Mouse (Mus musculus) layer of hippocampus, postnatal 14 days (tissue): ENCODE data around the gene Rcl1. TPM values are rescaled to one million over a fixed set of nuclear protein-coding genes. Genes with fewer than 3 reads are reported as not detected.

Experiments used
- DNase-seq, 2 experiments: peaks; one replicate each; pipeline ENCODE4 v3.0.0; 2021 to 2022; ENCODE audit warnings: low spot score in 2 of 2, mixed read lengths in 1 of 2
- microRNA-seq, 2 experiments: library from miRNA; unstranded; fragments of <30 nt; microRNA quantifications; one replicate each; pipeline ENCODE4 v1.2.0; 2021
- total RNA-seq, 2 experiments: library from RNA; stranded (reverse); gene quantifications; 2 replicates each; pipeline ENCODE4 v1.2.3; 2021

Gene Rcl1
- total RNA-seq, 2 experiments from 2014 or later: 15.1 to 15.2 TPM

GRCm38 (mm10) chr19:29146820-29147219 lies 45.6 kb downstream of the Rcl1 start:
- no peak for DNase-seq

- DNase-seq: no peak
Measured at GRCm38 (mm10) chr19:29149583-29149982, 48.4 kb downstream of the Rcl1 start.

DNA sequence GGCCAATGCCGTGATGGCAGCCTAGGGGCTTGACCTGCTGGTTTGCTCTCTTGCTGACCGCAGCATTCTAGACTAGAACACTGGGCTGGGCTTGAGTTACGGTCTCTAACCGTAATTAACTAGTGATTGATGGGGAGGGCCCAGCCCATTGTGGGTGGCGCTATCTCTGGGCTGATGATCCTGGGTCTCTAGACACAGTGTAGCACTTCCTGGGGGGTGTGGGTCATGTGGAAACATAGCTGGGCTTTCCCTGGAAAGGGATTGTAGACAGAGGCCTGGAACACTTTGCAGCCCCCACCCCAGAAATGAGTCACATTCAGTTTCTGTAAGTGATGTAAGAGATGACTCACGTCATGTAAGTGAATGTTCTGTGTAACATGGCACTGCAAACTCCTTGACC lies 48.9 kb downstream of the Rcl1 start:
- no peak for DNase-seq

DNA sequence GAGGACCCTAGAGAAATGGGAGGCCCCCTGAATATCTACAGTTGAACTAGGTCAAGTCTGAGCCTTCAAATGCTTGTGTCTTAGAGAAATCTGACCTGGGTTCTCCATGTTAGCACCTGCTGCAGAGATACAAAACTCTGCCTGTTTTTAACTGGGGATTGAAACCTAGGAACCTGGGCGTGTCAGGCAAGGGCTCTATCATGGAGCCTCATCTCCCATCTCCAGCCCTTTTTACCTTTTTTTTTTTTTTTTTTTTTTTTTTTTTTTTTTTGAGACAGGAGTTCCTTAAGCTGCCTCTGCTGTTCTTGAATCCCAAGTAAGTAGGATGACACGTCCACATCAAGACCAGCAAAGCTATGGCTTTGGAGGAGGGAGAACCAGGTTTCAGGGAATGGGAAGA lies 50.3 kb downstream of the Rcl1 start:
- no peak for DNase-seq

- DNase-seq: no peak
Measured at GRCm38 (mm10) chr19:29155552-29155951, 54.4 kb downstream of the Rcl1 start.

GRCm38 (mm10) chr19:29156417-29156816 lies 55.2 kb downstream of the Rcl1 start:
- no peak for DNase-seq

DNA sequence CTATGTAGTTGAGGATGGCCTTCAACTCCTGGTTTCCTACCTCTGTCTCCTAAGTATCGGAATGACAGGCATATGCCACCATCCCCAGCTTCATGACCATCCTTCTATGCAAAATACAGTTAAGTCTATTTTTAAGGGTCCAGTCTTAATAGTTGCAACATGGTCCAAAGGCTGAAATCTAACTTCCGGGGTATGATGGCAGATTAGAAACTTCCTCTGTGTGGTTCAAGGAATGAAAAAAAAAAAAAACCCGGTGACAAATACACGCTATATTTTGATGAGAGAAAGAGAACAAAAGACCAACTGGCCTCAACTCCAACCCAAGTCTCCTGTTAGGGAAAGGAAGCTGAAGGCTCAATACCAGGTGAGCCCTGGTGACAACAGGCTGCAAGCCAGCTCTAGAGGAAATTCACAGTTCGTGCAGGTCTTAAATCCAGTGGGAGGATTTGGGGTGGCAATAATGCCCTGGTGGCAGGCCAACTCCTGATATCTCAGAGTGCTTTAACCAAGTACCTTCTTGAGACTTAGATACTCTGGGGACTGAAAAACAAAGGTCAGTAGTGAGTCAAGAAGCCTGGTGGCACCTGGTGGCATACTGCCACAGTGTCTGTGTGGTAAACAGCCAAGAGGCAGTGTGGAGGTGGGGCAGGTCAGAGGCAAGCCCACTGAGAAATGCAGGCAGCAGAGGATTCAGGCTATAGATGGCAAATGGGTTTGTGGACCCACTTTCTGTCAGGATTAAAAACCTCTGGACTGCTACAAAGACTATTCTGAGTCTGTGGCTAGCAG lies 56.7 kb downstream of the Rcl1 start:
- no peak for DNase-seq

DNA sequence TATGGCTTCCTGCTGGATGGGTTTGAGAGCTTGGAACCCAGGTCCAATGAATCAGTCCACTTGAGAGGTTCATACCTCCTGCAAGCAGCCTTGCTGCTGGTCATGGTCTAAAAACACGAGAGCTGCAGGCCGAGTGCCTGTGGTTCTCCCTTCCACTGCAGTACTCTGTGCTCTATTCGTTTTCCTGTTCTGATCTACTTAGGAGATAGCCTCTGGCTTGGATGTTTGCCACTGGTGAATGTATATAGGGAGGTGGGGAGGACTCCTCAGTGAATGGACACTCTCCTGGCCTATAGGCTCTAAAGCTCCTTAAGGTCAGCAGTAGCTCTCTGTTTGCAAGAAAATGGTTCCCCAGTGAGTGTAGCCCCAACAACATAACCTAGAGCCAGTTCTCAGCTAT lies 57.3 kb downstream of the Rcl1 start:
- DNase-seq: no peak

DNA sequence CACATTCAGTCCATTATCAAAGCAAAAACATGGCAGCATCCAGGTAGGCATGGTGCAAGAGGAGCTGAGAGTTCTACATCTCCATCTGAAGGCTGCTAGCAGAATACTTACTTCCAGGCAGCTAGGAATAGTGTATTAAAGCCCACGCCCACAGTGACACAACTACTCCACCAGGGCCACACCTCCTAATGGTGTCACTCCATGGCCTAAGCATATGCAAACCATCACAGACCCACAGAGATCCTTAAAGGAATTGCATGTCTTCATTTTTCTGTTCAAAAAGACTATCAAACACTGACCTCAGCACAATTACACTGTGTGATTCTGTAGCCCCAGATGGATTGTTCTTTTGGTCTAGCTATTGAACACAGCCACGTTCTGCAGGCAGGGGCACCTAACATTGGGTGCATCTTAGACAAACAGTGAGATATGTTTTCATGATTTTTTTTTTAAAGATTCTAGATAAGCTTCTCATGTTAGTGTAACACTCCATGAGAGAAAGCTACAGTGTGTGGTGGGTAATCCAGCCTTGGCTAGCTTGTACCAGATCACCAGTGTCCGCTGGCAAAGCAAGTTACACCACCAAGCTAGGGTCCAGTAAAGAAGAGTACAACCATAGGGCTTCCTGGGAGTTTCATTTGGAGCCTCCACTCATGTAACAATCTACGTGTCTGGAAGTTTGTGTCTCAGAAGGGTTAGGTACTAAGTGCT lies 62.8 kb downstream of the Rcl1 start:
- no peak for DNase-seq

DNA sequence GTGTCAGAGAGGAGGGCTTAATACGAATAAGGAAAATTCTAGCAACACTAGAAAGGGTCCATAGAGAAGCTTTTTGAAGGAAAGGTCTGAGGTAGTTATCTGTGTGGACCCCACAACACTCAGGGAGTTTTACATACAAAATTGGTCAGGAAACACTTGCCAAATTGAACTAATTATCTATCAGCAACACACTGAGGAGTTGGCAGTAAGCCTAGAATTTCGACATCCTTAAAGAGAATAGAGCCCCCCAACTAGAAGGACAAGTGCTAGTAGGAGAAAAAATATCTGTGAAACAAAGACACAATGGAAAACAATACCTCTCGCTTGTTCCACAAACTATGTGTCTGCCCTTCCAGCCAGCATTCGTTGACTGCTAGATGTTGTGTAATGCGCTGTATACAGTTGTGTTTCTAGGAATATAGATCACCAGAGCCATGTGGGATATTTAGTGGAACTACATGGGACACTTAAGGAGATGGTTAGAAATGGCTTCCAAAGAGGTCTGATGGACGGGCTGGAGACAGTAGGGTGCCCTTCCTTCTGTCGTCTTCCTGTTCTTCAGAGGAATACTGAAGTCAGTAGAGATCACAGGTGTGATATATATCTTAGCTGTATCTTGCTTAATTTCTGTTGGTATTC lies 63.5 kb downstream of the Rcl1 start:
- no peak for DNase-seq

- DNase-seq: no peak
Measured at GRCm38 (mm10) chr19:29167938-29168337, 66.8 kb downstream of the Rcl1 start.

DNA sequence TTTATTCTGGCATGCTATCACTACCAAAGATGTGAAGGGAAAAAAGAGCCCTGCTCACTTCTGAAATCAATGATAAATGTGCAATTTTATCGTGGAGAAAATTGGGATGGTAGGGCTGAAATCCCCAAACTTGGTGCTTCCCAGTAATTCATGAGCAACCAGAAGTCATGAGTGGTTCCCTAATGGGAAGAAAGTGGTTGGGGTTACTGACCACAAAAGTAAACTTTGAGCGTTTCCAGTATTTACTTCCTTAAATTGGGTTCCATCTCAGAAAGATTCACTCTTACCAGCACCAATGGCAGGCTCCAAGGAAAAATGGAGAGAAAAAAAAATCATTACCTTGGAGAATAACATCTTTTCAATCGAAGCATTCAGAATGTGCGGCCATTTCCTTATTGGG lies 79.2 kb downstream of the Rcl1 start:
- no peak for DNase-seq

DNA sequence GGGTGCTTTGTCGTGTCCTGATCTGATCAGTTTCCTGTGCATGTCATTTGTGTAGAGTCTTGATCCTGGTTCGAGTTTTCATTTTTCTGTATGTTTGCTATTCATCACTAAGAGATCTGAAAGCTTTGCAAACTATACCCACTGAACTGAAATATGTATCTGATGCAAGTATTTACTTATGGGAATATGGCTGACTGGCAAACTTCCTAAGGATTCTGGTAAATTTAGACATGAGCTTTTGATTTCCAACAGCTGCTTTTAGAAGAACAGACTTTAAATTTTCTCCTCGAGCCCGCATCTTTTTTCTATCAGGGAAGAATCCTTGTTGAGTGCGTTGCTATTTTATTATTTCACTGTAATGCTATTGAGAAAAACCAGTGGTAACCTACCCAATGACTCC lies 81.0 kb downstream of the Rcl1 start:
- no peak for DNase-seq

DNA sequence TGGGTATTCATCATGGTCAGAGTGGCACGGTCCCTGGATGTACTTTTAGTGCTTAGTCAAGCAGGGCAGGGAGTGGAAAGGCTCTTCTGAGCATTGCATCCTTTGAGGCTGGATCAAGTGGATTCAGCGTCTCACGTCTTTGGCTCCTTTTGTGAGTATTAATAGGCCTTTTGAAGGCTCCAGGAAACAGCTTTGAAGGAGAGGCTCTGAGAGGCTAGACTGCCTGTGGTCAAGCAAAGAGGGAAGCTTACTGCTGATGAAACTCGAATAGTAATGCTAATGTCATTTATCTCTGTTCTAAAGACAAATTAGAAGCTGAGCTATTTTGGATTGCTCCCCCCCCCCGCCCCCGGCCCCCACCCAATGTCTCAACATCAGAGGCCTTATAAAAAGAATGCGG lies 83.9 kb downstream of the Rcl1 start:
- no peak for DNase-seq

- DNase-seq: no peak
Measured at GRCm38 (mm10) chr19:29185552-29186232, 84.5 kb downstream of the Rcl1 start.

- no peak for DNase-seq
Measured at GRCm38 (mm10) chr19:29188879-29189278, 87.7 kb downstream of the Rcl1 start.

Small RNAs within 50 kb of the gene (microRNA-seq; reads per million reads assigned to microRNA genes)
- 430 to 529 reads per million in 2 experiments for gene Mir101b

Other genes with a start within 250 kb of the Rcl1 start
- gene Plpp6, start 137.4 kb upstream of the Rcl1 start, total RNA-seq: 10 to 100 TPM; 42.5 to 50.6 TPM
- gene 4430402I18Rik, start 133.6 kb upstream of the Rcl1 start, total RNA-seq: 1 to 10 TPM; 6.1 to 9.4 TPM
- 100 to 1,000 TPM in 1 of 2 experiments, 10 to 100 TPM in 1; 93.5 to 100 TPM for gene Cdc37l1, start 111.0 kb upstream of the Rcl1 start, total RNA-seq
- gene Ak3, start 53.4 kb upstream of the Rcl1 start, total RNA-seq: 10 to 100 TPM; 57.5 to 57.6 TPM
- 10 to 100 TPM; 27.0 to 28.5 TPM for gene Jak2, start 150.5 kb downstream of the Rcl1 start, total RNA-seq
- under 1 TPM in 1 of 2 experiments, not detected in 1; 0.51 TPM for gene Insl6, start 224.0 kb downstream of the Rcl1 start, total RNA-seq
- 1 to 10 TPM; 2.1 to 2.8 TPM for gene Rln1, start 233.3 kb downstream of the Rcl1 start, total RNA-seq